Mouse (Mus musculus): ENCODE measurements around the gene Asah2.

DNA sequence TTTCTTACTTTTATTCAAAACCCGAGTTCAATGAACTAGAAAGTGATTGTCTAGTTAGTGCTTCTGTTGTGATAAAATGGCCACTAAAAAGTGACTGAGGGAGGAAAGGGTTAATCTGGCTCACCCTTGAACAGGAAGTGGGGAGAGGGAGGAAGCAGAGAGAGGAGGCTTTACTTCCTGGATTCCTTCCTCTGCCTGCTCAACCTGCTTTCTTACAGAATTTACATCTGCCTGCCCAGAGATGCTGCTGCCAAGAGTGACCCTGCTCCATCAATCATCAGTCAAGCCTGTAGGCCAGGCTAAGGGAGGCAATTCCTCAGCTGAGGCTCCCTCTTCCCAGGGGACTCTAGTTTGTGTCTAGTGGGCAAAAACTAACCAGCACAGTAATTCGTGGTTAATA lies 132.1 kb downstream of the Asah2 start:
- TF ChIP-seq CTCF (IDR thresholded peaks at IDR 0.05; ENCODE audit: extremely low read depth, insufficient read depth, low read length) = no peak
- TF ChIP-seq POLR2A (IDR thresholded peaks at IDR 0.05; ENCODE audit: extremely low read depth, insufficient read depth, low read length) = no peak

All from cortical plate, adult 2 months (tissue).